Mouse (Mus musculus): ENCODE data around the gene Stk38. TPM values are rescaled to one million over a fixed set of nuclear protein-coding genes. Genes with fewer than 3 reads are reported as not detected.
"Not testable (repeated sequence)": the region's sequence is repeated elsewhere in the genome, so short reads cannot be mapped to it uniquely, and the experiment has no call there.

Stk38 gene
- polyA plus RNA-seq, 1 experiment from 2014 or later = 122 TPM

- Histone ChIP-seq H3K4me2 (replicated peaks) (no peak overlapping the region), H3K36me3 (peaks cover 37% of the 10 kb centered on the region), H3K4me1 (peaks cover 21% of the 10 kb centered on the region), H3K9me3 (replicated peaks) (no peaks in the 10 kb centered on the region), H3K27ac (replicated peaks) (0 out of 2 replicates have a peak overlapping the region, but pooled peaks have one; percentile 11), H3K9ac (no peak overlapping the region), H3K4me3 (replicated peaks) (no peak overlapping the region), H3K27me3 (no peaks in the 10 kb centered on the region)
- WGBS = 16% methylated on average over 13 of the region's 13 CpGs
- peak; percentile 16; the same call in 1 of the 2 replicates for ATAC-seq (ENCODE audit: insufficient number of reproducible peaks, low FRiP score, low TSS enrichment, low read depth)
These were observed 41.1 kb upstream of the Stk38 start for GRCm38 (mm10) chr17:29048748-29049507.

GRCm38 (mm10) chr17:29047697-29048514 lies 40.1 kb upstream of the Stk38 start:
- H3K27me3 ChIP-seq = no peaks in the 10 kb centered on the region
- H3K27ac ChIP-seq (replicated peaks) = no peak overlapping the region
- no peaks in the 10 kb centered on the region for H3K9me3 ChIP-seq (replicated peaks)
- no peak overlapping the region for H3K4me3 ChIP-seq (replicated peaks)
- 58% methylated on average over 3 of the region's 3 CpGs for WGBS
- H3K36me3 ChIP-seq = peaks cover 46% of the 10 kb centered on the region
- no peak overlapping the region for H3K9ac ChIP-seq
- no peak for ATAC-seq (ENCODE audit: insufficient number of reproducible peaks, low FRiP score, low TSS enrichment, low read depth)
- no peak overlapping the region for H3K4me2 ChIP-seq (replicated peaks)
- H3K4me1 ChIP-seq = peaks cover 12% of the 10 kb centered on the region; the same call in 1 of the 2 replicates

DNA sequence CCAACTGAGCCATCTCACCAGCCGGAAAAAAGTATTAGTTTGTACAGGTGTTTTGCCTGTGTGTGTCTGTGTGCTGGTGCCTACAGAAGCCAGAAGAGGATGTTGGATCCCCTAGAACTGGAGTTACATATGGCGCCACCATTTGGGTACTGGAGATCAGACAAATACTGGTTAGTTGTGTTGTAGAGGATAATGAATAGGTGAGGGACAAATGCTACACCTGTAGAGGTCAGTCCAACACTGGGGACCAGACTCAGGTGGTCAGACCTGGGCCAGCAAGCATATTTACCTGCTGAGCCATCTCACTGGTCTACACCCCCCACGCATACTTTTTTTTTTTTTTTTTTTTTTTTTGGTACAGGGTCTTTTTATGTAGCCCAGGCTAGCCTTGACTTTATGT lies 39.1 kb upstream of the Stk38 start:
- Histone ChIP-seq H3K36me3 (peaks cover 49% of the 10 kb centered on the region), H3K4me1 (peaks cover 12% of the 10 kb centered on the region; the same call in 1 of the 2 replicates), H3K9me3 (replicated peaks) (no peaks in the 10 kb centered on the region), H3K9ac (no peak overlapping the region), H3K4me3 (replicated peaks) (no peak overlapping the region), H3K27me3 (no peaks in the 10 kb centered on the region), H3K4me2 (replicated peaks) (no peak overlapping the region), H3K27ac (replicated peaks) (no peak overlapping the region)
- 90% methylated on average over 3 of the region's 3 CpGs for WGBS
- ATAC-seq (ENCODE audit: insufficient number of reproducible peaks, low FRiP score, low TSS enrichment, low read depth) = no peak

DNA sequence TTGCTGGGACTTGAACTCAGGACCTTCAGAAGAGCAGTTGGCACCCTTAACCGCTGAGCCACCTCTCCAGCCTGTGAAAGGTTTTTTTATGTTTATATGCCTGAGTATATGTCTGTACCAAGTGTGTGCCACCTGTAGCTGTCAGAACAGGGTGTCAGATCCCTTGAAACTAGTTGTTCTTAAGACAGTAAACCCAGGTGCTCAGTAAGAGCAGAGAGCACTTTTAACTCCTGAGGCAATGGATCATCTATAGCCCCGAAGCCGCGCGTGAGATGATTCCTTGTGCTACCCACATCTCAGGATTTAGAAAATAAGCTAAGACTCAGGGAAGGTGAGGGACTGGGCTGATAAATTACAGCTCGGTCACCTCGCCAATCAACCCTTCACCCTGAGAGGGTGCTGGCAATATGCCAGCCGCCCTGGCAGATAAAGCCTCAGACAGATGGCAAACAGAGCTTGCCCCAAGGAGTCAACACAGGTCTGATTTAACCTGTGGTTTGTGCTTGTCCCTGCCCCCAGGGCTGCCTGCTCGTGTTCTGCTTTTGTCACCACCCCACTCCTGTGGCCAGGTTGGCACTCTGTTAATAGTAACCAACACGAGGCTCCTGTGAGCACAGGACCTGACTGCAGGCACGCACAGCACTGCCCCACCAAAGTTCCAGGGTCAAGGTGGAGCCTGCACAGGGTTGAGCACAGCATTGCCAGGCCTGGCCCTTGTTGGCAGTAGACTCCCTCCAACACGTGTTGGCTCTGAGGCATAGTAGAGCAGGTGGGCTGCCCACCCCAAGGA lies 38.1 kb upstream of the Stk38 start:
- H3K9ac ChIP-seq = no peak overlapping the region
- no peak overlapping the region for H3K4me3 ChIP-seq (replicated peaks)
- no peaks in the 10 kb centered on the region for H3K9me3 ChIP-seq (replicated peaks)
- no peak overlapping the region for H3K4me2 ChIP-seq (replicated peaks)
- WGBS = 63% methylated on average over 12 of the region's 12 CpGs
- H3K27ac ChIP-seq (replicated peaks) = no peak overlapping the region
- no peaks in the 10 kb centered on the region for H3K27me3 ChIP-seq
- peak; percentile 35; the same call in 1 of the 2 replicates for ATAC-seq (ENCODE audit: insufficient number of reproducible peaks, low FRiP score, low TSS enrichment, low read depth)
- H3K36me3 ChIP-seq = peaks cover 51% of the 10 kb centered on the region
- H3K4me1 ChIP-seq = peaks cover 8% of the 10 kb centered on the region; the same call in 1 of the 2 replicates

DNA sequence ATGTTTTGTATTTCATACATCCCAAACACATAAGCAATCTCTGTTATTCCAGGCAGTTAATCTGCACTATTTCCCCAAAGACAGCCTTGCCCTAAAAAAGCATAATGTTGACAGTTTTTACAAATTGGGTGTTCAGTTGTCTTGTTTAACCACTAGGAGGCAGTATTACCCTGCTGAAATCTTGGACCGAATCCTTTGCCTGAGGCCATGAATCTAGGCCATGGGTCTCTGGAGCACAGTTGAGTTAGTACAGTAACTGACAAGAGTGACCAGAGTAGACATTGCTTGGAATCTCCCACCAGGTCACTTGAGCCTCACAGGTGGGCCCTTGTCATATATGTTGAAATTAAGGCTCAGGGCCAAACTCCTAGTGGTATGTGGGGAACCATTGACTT lies 37.1 kb upstream of the Stk38 start:
- peak overlapping the region; percentile 51; the same call in 1 of the 2 replicates for H3K27ac ChIP-seq (replicated peaks)
- no peak overlapping the region for H3K4me2 ChIP-seq (replicated peaks)
- no peak overlapping the region for H3K4me3 ChIP-seq (replicated peaks)
- H3K4me1 ChIP-seq = peaks cover 7% of the 10 kb centered on the region
- 63% methylated on average over 1 of the region's 1 CpGs for WGBS
- no peaks in the 10 kb centered on the region for H3K9me3 ChIP-seq (replicated peaks)
- H3K27me3 ChIP-seq = no peaks in the 10 kb centered on the region
- H3K9ac ChIP-seq = no peak overlapping the region
- peaks cover 61% of the 10 kb centered on the region for H3K36me3 ChIP-seq
- no peak for ATAC-seq (ENCODE audit: insufficient number of reproducible peaks, low FRiP score, low TSS enrichment, low read depth)

GRCm38 (mm10) chr17:29044146-29044924 lies 36.5 kb upstream of the Stk38 start:
- H3K9me3 ChIP-seq (replicated peaks) = no peaks in the 10 kb centered on the region
- no peak overlapping the region for H3K27ac ChIP-seq (replicated peaks)
- no peak for ATAC-seq (ENCODE audit: insufficient number of reproducible peaks, low FRiP score, low TSS enrichment, low read depth)
- H3K9ac ChIP-seq = no peak overlapping the region
- peaks cover 7% of the 10 kb centered on the region for H3K4me1 ChIP-seq
- no peak overlapping the region for H3K4me2 ChIP-seq (replicated peaks)
- H3K4me3 ChIP-seq (replicated peaks) = no peak overlapping the region
- peaks cover 67% of the 10 kb centered on the region for H3K36me3 ChIP-seq
- H3K27me3 ChIP-seq = no peaks in the 10 kb centered on the region
- 82% methylated on average over 6 of the region's 6 CpGs for WGBS

- no peaks in the 10 kb centered on the region for H3K27me3 ChIP-seq
- peaks cover 4% of the 10 kb centered on the region; the same call in 1 of the 2 replicates for H3K4me1 ChIP-seq
- H3K4me3 ChIP-seq (replicated peaks) = no peak overlapping the region
- no peaks in the 10 kb centered on the region for H3K9me3 ChIP-seq (replicated peaks)
- peaks cover 74% of the 10 kb centered on the region for H3K36me3 ChIP-seq
- no peak overlapping the region for H3K4me2 ChIP-seq (replicated peaks)
- 87% methylated on average over 3 of the region's 3 CpGs for WGBS
- no peak overlapping the region for H3K27ac ChIP-seq (replicated peaks)
- ATAC-seq (ENCODE audit: insufficient number of reproducible peaks, low FRiP score, low TSS enrichment, low read depth) = no peak
- H3K9ac ChIP-seq = no peak overlapping the region
These were observed 35.8 kb upstream of the Stk38 start for GRCm38 (mm10) chr17:29043583-29043982.

DNA sequence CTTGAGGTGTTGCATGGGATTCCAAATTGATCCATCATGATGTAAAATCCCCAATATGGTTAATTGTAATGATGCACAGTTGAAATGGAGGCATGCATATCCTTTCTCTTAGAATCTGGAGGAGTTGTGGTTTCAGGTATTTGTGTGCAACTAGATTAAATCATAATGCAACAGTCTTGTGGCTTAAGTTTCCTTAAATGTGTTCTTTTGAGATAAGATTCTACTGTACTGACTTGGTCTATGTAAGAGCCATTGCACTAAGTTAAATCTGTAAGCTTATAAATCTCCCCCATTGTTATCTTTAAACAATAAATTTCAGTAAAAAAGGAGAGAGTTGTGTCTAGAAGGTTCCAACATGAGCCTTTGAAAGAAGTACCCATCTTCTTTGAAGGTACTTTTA lies 34.8 kb upstream of the Stk38 start:
- Histone ChIP-seq H3K4me2 (replicated peaks) (no peak overlapping the region), H3K4me1 (peaks cover 4% of the 10 kb centered on the region; the same call in 1 of the 2 replicates), H3K9me3 (replicated peaks) (no peaks in the 10 kb centered on the region), H3K4me3 (replicated peaks) (no peak overlapping the region), H3K27ac (replicated peaks) (no peak overlapping the region), H3K27me3 (no peaks in the 10 kb centered on the region), H3K36me3 (peaks cover 78% of the 10 kb centered on the region), H3K9ac (no peak overlapping the region)
- no peak for ATAC-seq (ENCODE audit: insufficient number of reproducible peaks, low FRiP score, low TSS enrichment, low read depth)

GRCm38 (mm10) chr17:29041632-29042031 lies 33.8 kb upstream of the Stk38 start:
- H3K9me3 ChIP-seq (replicated peaks); H3K27me3 ChIP-seq; ATAC-seq (ENCODE audit: insufficient number of reproducible peaks, low FRiP score, low TSS enrichment, low read depth); H3K9ac ChIP-seq; H3K4me1 ChIP-seq; H3K27ac ChIP-seq (replicated peaks); H3K4me2 ChIP-seq (replicated peaks); H3K4me3 ChIP-seq (replicated peaks): not testable (repeated sequence)
- WGBS = 83% methylated on average over 3 of the region's 3 CpGs
- H3K36me3 ChIP-seq = peaks cover 79% of the 10 kb centered on the region

DNA sequence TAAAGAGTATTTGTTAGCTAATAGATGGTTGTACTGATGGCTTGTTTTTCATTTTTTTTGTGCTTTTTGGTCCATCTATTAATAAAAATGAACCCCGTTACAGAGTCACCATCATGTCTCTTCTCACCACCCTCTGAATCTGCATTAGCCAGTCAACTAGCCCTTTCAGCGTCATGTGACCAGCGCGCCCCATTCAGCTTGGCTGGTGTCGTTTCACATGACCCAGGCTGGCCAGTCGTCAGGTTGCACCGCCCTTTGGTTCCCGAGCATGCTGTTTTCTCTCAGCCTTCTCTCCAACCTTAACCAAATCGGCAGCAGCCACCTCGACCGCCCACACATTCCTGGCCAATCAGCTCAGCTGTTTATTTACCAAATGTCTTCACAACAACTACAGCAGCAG lies 31.6 kb upstream of the Stk38 start:
- Histone ChIP-seq H3K27me3 (no peaks in the 10 kb centered on the region), H3K4me1 (peaks cover 17% of the 10 kb centered on the region; the same call in 1 of the 2 replicates), H3K4me3 (replicated peaks) (no peak overlapping the region), H3K9me3 (replicated peaks) (no peaks in the 10 kb centered on the region), H3K27ac (replicated peaks) (no peak overlapping the region), H3K9ac (no peak overlapping the region), H3K4me2 (replicated peaks) (no peak overlapping the region), H3K36me3 (peaks cover 62% of the 10 kb centered on the region)
- no peak for ATAC-seq (ENCODE audit: insufficient number of reproducible peaks, low FRiP score, low TSS enrichment, low read depth)
- 66% methylated on average over 11 of the region's 11 CpGs for WGBS
